Mouse (Mus musculus) testis, adult 2 months (tissue): ENCODE results near the gene Rhof. TPM values are rescaled to one million over a fixed set of nuclear protein-coding genes. Genes with fewer than 3 reads are reported as not detected.

ENCODE experiments used
- H3K27ac ChIP-seq: fragments of 200-500 bp; 2 replicates; pipeline ENCODE4 v1.5.1; 2012; ENCODE audit warnings: low read depth, low read length; ENCODE audit not compliant: control insufficient read depth, insufficient read depth
- H3K27me3 ChIP-seq: fragments of 200-500 bp; 2 replicates; pipeline ENCODE4 v1.6.1; 2012; ENCODE audit warnings: mild to moderate bottlenecking, low read length, moderate library complexity; ENCODE audit not compliant: control insufficient read depth, insufficient read depth
- H3K36me3 ChIP-seq: fragments of 200-500 bp; 2 replicates; pipeline ENCODE4 v1.6.1; 2012; ENCODE audit warnings: mild to moderate bottlenecking, low read length; ENCODE audit not compliant: control insufficient read depth, insufficient read depth
- H3K4me1 ChIP-seq: fragments of 200-500 bp; 2 replicates; pipeline ENCODE4 v1.6.1; 2012; ENCODE audit warnings: low read length; ENCODE audit not compliant: control insufficient read depth, insufficient read depth
- H3K4me3 ChIP-seq: fragments of 200-500 bp; 2 replicates; pipeline ENCODE4 v1.5.1; 2012; ENCODE audit warnings: low read depth, mild to moderate bottlenecking, low read length, moderate library complexity, mixed read lengths; ENCODE audit not compliant: control insufficient read depth
- CTCF ChIP-seq: fragments of 200-500 bp; IDR thresholded peaks from 2 replicates; pipeline ENCODE4 v1.5.1; 2012; ENCODE audit warnings: low read depth, mild to moderate bottlenecking, inconsistent platforms, low read length, moderate library complexity; ENCODE audit not compliant: control insufficient read depth, insufficient read depth, insufficient replicate concordance
- POLR2A ChIP-seq: fragments of 200-500 bp; IDR thresholded peaks from 2 replicates; pipeline ENCODE4 v1.6.1; 2012; ENCODE audit warnings: low read depth, mild to moderate bottlenecking, inconsistent platforms, low read length, moderate library complexity; ENCODE audit not compliant: control insufficient read depth
- polyA plus RNA-seq: library from polyadenylated mRNA; depleted of rRNA; stranded (reverse); fragments of >200 nt; gene quantifications from 2 replicates; pipeline ENCODE4 v1.2.3, GENCODE M21; 2012

The Rhof gene
- polyA plus RNA-seq, 1 experiment: 0.78 TPM

DNA sequence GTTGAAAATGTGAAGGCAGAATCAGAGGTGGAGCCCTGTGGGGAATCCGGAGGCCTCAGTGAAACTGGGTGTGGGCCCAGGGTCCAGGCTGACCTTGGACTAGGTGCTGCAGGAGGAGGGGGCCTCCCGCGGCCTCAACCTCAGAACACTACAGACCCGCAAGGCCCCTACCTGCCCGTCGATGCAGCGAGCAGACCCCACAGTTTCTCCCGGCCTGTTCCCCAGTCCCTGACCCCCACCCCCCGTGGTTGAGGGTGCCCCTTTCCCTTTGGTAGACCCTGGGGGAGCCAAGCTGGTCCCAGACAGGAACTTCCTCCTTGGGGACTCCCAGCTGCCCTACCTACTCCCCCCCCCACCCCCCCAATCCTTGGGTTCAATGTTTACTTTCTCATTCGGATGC lies 33.9 kb upstream of the Rhof start:
- Histone ChIP-seq H3K4me3 (no peak overlapping the region), H3K4me1 (peaks cover 3% of the 10 kb centered on the region; the same call in 1 of the 2 replicates), H3K27me3 (no peaks in the 10 kb centered on the region), H3K27ac (no peak overlapping the region), H3K36me3 (peaks cover 4% of the 10 kb centered on the region)
- no peak for TF ChIP-seq CTCF
- TF ChIP-seq POLR2A: no peak

DNA sequence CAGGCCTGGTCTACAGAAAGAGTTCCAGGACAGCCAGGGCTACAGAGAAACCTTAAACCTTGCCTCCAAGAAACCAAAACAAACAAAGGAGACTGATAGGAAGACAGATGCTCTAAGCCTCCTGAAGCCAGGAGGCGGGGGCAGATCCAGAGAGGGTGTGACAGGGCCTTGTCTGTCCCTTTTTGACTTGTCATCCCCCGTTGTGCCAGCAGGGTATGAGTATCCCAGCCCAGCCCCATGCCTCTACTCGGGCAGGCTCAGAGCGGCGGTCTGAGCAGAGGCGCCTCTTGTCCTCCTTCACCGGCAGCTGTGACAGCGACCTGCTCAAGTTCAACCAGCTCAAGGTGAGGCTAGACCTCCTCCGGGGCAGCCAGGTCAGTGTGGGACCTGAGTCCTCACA lies 30.4 kb upstream of the Rhof start:
- no peak overlapping the region for H3K4me3 ChIP-seq
- no peak overlapping the region for H3K27ac ChIP-seq
- H3K36me3 ChIP-seq: peaks cover 6% of the 10 kb centered on the region
- H3K27me3 ChIP-seq: no peaks in the 10 kb centered on the region
- H3K4me1 ChIP-seq: peaks cover 10% of the 10 kb centered on the region
- TF ChIP-seq POLR2A: no peak
- no peak for TF ChIP-seq CTCF

DNA sequence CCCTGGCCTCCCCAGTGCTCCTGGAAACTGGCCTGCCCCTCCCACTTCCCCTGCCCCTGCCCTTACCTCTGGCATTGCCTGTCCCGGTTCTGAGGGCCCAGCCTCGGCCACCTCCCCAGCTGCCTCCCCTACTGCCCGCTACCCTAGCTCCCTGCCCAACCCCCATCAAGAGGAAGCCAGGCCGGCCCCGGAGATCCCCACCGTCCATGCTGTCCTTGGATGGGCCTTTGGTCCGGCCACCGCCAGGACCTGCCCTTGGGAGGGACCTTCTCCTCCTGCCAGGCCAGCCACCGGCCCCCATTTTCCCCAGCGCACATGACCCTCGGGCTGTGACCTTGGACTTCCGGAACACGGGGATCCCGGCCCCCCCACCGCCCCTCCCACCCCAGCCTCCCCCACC lies 27.8 kb upstream of the Rhof start:
- Histone ChIP-seq H3K36me3 (peaks cover 6% of the 10 kb centered on the region), H3K27ac (peak overlapping the region; percentile 57; the same call in 1 of the 2 replicates), H3K27me3 (no peaks in the 10 kb centered on the region), H3K4me1 (peaks cover 10% of the 10 kb centered on the region), H3K4me3 (no peak overlapping the region)
- TF ChIP-seq POLR2A: no peak
- no peak for TF ChIP-seq CTCF

DNA sequence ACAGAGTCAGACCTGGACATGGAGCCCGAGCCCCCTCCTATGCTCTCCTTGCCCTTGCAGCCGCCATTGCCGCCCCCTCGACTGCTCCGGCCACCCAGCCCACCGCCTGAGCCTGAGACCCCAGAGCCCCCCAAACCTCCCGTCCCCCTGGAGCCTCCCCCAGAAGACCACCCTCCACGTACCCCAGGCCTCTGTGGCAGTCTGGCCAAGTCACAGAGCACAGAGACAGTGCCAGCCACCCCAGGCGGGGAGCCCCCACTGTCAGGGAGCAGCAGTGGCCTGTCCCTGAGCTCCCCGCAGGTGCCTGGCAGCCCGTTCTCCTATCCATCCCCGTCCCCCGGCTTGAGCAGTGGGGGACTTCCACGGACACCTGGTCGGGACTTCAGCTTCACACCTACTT lies 27.4 kb upstream of the Rhof start:
- Histone ChIP-seq H3K27me3 (no peaks in the 10 kb centered on the region), H3K4me3 (no peak overlapping the region), H3K27ac (peak overlapping the region; percentile 57; the same call in 1 of the 2 replicates), H3K4me1 (peaks cover 10% of the 10 kb centered on the region), H3K36me3 (peaks cover 6% of the 10 kb centered on the region)
- TF ChIP-seq POLR2A (no peak), CTCF (no peak)

DNA sequence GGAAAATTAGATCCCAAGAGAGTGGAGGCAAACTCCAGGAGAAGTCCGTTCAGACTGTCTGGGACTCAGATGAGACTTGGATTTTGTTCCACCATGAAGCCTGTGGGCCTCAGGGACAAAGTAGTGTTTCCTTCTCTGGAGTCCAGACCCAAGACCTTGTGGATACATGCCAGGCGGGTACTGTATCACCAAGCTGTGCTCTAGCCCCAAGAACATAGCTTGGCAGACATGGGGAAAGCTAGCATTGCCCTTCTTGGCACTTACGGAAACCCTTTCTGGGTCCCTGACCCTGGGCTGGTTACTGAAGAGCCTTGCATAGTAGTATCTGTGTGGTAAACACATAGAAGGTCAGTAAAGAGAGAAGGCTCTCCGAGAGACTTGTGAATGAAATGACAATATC lies 27.0 kb upstream of the Rhof start:
- Histone ChIP-seq H3K4me3 (no peak overlapping the region), H3K36me3 (peaks cover 6% of the 10 kb centered on the region), H3K27ac (no peak overlapping the region), H3K27me3 (no peaks in the 10 kb centered on the region), H3K4me1 (peaks cover 10% of the 10 kb centered on the region)
- TF ChIP-seq POLR2A (no peak), CTCF (no peak)

DNA sequence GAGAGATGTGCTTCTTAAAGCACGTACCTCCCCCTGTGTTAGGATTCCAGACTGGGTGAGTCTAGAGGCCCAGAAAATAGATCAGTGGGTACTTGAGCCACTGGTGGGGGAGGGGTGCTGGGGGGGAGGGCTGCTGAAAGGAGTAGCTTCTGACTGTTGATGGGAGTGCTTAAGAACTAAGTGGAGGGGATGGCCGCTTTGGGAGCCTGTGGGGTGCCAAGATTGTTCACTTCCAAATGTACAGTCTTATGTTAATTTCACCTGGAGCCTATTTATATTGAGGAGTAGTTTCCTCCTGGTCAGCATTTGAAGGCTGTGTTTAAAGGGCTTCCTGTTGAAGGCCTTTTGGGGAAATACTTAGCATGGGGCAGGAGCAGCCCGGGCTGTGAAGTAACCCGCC lies 25.5 kb upstream of the Rhof start:
- Histone ChIP-seq H3K36me3 (peaks cover 4% of the 10 kb centered on the region), H3K27ac (no peak overlapping the region), H3K27me3 (no peaks in the 10 kb centered on the region), H3K4me3 (no peak overlapping the region), H3K4me1 (peaks cover 10% of the 10 kb centered on the region)
- TF ChIP-seq POLR2A: no peak
- TF ChIP-seq CTCF: no peak

DNA sequence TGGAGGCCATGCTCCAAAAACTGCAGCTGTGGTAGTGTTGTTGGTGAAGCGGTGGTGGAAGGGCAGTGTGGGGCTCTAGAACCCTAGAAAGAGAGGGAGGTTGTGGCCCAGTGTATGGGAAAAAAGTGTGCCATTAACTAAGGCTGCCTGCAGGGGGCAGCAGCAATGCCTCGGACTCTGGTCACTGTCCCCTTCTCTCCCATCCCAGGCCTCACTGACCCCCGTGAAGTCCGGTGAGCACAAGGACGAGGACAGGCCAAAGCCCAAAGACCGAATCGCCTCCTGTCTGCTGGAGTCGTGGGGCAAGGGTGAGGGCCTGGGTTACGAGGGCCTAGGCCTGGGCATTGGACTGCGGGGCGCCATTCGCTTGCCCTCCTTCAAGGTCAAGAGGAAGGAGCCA lies 24.3 kb upstream of the Rhof start:
- Histone ChIP-seq H3K4me1 (peaks cover 10% of the 10 kb centered on the region), H3K36me3 (peaks cover 4% of the 10 kb centered on the region), H3K27ac (no peak overlapping the region), H3K4me3 (no peak overlapping the region), H3K27me3 (no peaks in the 10 kb centered on the region)
- TF ChIP-seq POLR2A (no peak), CTCF (peak; percentile 68; the same call in 1 of the 2 replicates)

DNA sequence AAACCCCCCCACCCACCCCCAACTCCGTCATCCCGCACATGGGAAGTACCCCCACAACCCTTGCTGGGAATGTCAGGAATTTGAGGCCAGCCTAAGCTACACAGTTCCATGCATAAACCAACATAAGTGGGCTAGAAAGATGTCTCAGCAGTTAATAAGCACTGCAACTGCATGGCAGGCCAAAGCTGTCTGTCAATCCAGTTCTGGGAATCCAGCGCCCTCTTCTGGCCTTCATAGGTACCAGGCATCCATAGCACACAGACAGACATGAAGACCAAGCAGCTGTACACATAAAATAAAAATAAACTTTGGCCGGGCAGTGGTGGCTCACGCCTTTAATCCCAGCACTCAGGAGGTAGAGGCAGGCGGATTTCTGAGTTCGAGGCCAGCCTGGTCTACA lies 22.9 kb upstream of the Rhof start:
- H3K4me1 ChIP-seq: peaks cover 11% of the 10 kb centered on the region
- H3K4me3 ChIP-seq: no peak overlapping the region
- no peaks in the 10 kb centered on the region for H3K27me3 ChIP-seq
- H3K36me3 ChIP-seq: peaks cover 4% of the 10 kb centered on the region
- TF ChIP-seq POLR2A: no peak
- peak; percentile 50; the same call in 1 of the 2 replicates for TF ChIP-seq CTCF
- no peak overlapping the region for H3K27ac ChIP-seq
